Mouse (Mus musculus) small intestine, adult 10 weeks (tissue): ENCODE measurements around the gene Eif4ebp2. TPM values are rescaled to one million over a fixed set of nuclear protein-coding genes. Genes with fewer than 3 reads are reported as not detected.

ENCODE experiments used
- polyA plus RNA-seq: library from polyadenylated mRNA; stranded (reverse); fragments of 350-450 nt; fragmentation: Illumina TruSeq; extraction: RNeasy Lipid Tissue Mini Kit (QIAGEN cat#74804); gene quantifications from one replicate; pipeline ENCODE4 v1.2.3, GENCODE M21; 2014; ENCODE audit warnings: low replicate concordance

Gene Eif4ebp2
- 21.3 TPM for polyA plus RNA-seq

GRCm38 (mm10) chr10:61452645-61453044, at the start of gene Eif4ebp2:
TSS of gene Eif4ebp2 (minus strand) at chr10:61452661.

GRCm38 (mm10) chr10:61475594-61476439, 23.4 kb upstream of the Eif4ebp2 start, which contains the start of gene Lrrc20:
TSS of gene Lrrc20 (plus strand) at chr10:61475801.

DNA sequence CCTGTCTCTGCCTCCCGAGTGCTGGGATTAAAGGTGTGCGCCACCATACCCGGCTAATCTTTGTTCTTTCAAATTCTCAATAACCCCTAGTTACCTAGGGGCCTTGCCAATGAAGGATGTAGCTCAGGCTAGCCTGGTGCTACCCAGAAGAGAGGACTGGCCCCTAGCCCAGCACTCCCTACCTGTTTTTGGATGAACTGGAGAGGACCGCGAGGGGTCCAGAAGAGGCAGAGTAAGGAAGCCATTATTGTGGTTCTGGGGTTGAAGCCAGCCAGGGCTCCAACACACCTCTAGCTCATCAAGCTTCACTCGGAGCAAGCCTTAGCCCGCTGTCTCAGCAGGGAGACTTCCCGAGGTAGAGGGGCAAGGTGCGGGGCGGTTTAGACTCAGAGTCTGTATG, 34.8 kb downstream of the Eif4ebp2 start, which contains the start of gene Nodal:
Gene Nodal, plus strand, starts transcription at position 301 of the 400 bp plus-strand sequence.

DNA sequence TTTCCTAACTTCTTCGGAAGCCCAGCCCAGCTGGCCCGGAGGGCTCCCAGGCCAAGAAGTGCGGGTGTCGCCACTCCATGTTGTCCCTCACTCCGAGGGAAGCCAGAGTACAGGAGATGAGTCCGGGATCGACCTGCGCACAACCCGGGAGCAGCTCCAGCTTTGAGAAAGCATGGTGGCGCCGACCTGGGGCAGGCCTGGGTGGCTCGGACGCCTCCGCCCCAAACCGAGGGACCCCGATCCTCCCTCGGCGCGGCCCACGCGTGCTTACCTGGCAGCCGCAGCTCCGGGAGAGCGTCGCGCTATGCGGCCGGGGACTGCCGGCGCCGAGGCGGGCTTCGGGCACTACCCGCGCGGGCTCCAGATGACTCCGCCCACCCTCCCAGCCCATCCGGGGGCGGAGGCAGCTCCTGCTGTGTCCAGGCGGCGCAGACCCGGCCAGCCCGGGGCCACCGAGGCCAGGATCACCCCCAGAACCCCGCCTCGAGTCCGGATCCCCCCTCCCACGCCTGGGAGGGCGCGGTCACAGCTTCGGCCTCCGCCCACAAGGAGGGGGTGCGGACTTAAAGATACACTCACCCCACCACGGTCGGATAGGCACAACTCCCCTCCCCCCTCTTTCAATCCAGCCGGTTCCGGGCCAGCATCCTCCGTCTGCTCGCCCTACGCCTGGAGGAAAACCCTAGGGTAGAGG, 69.3 kb downstream of the Eif4ebp2 start, which contains the start of gene Pald1:
Gene Pald1, minus strand, starts transcription at position 510 of the 694 bp plus-strand sequence.

Other genes with a start within 250 kb of the Eif4ebp2 start
- not detected for gene Adamts14, start 179.2 kb downstream of the Eif4ebp2 start, polyA plus RNA-seq
- gene Prf1, start 154.8 kb downstream of the Eif4ebp2 start, polyA plus RNA-seq = 0.37 TPM
- gene Pald1, start 69.1 kb downstream of the Eif4ebp2 start, polyA plus RNA-seq = 0.11 TPM
- gene Nodal, start 34.7 kb downstream of the Eif4ebp2 start, polyA plus RNA-seq = not detected
- 2.0 TPM for gene Lrrc20, start 23.1 kb upstream of the Eif4ebp2 start, polyA plus RNA-seq
- not detected for gene Npffr1, start 142.8 kb upstream of the Eif4ebp2 start, polyA plus RNA-seq
- gene Ppa1, start 195.9 kb upstream of the Eif4ebp2 start, polyA plus RNA-seq = 839 TPM
- 157 TPM for gene Sar1a, start 227.6 kb upstream of the Eif4ebp2 start, polyA plus RNA-seq
- 0.48 TPM for gene Tysnd1, start 242.9 kb upstream of the Eif4ebp2 start, polyA plus RNA-seq